Mouse (Mus musculus): Measurements from ENCODE around the gene Elof1. TPM values are rescaled to one million over a fixed set of nuclear protein-coding genes. Genes with fewer than 3 reads are reported as not detected.

Elof1 gene
- polyA plus RNA-seq, 1 experiment from 2014 or later: 119 TPM

DNA sequence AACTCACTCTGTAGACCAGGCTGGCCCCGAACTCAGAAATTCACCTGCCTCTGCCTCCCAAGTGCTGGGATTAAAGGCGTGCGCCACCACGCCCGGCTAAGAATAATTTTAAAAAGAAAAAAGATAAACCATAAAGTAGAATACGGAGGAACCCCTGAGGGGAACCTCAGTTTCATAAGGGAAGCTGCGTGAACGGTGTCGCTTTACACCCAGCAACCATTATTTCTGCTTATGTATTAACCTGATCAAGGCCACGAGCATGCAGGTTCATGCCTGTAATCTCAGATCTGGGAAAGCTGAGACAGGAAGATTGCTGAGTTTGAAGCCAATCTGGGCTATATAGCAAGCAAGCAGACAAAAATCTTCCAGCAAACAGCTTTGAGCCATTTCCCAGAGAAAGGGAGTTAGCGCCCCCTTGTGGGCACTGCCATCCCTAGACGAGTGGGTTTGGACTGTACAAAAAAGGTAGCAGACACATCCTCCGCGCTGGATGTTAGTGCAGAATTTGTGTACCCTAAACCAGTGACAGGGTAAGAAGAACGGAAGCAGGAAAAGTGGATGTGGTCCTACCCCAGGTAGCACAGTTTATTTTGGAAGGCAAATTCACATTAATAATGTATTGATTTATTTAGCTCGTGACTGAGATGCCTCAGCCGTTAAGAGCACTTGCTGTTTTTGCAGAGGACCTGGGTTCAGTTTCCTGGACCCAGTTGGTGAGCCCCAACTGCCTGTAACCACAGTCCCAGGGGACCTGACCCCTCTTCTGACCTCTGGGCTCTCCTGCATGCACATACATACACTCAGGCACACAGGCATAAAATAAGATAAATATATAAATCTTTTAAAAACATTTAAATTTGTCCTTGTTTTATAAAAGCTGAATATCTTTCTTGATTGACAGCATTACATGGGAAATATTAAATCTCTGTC lies 26.4 kb upstream of the Elof1 start:
- Histone ChIP-seq H3K9me3 (ENCODE audit: control insufficient read depth, low read length) (no peaks in the 10 kb centered on the region), H3K4me1 (replicated peaks; ENCODE audit: control insufficient read depth, insufficient read depth) (no peaks in the 10 kb centered on the region), H3K27ac (replicated peaks) (no peak overlapping the region), H3K4me2 (replicated peaks; ENCODE audit: low read depth) (no peak overlapping the region), H3K9ac (ENCODE audit: low read length) (no peak overlapping the region), H3K36me3 (ENCODE audit: control insufficient read depth, insufficient read depth, low read length) (no peaks in the 10 kb centered on the region), H3K4me3 (ENCODE audit: low read depth, low read length) (no peak overlapping the region), H3K27me3 (ENCODE audit: control insufficient read depth, insufficient read depth, low read length) (no peaks in the 10 kb centered on the region)
- ATAC-seq (ENCODE audit: low FRiP score, low TSS enrichment): peak; percentile 72
- peak; percentile 88 for DNase-seq (ENCODE audit: low spot score)
- 49% methylated on average over 17 of the region's 17 CpGs for WGBS
- peak; percentile 98 for TF ChIP-seq CTCF (IDR thresholded peaks at IDR 0.05; ENCODE audit: low read depth)
- TF ChIP-seq EP300 (optimal IDR thresholded peaks at IDR 0.05): no peak

DNA sequence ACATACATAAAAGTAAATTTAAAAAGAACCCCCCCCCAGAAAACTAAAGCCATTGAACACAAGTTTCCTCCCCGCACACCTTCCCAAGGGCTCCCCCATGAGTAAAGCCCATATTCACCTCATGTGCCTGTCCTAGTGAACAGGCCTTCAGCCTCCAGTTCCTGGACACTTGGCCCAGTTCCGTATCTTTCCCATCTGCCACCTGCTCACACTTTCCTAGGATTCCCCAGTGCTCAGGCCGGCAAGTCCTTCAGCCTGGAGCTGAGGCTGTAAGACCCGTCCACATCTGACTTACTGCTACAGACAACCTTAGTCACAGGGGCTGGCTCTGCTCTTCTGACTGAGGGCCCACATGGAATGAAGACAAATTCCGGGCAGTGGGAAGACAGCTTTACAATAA lies 22.8 kb upstream of the Elof1 start:
- H3K36me3 ChIP-seq (ENCODE audit: control insufficient read depth, insufficient read depth, low read length): no peaks in the 10 kb centered on the region
- no peaks in the 10 kb centered on the region for H3K9me3 ChIP-seq (ENCODE audit: control insufficient read depth, low read length)
- no peak overlapping the region for H3K4me3 ChIP-seq (ENCODE audit: low read depth, low read length)
- DNase-seq (ENCODE audit: low spot score): no peak
- no peaks in the 10 kb centered on the region for H3K4me1 ChIP-seq (replicated peaks; ENCODE audit: control insufficient read depth, insufficient read depth)
- H3K9ac ChIP-seq (ENCODE audit: low read length): no peak overlapping the region
- 90% methylated on average over 5 of the region's 5 CpGs for WGBS
- no peak overlapping the region for H3K27ac ChIP-seq (replicated peaks)
- no peaks in the 10 kb centered on the region for H3K27me3 ChIP-seq (ENCODE audit: control insufficient read depth, insufficient read depth, low read length)
- ATAC-seq (ENCODE audit: low FRiP score, low TSS enrichment): no peak
- TF ChIP-seq EP300 (optimal IDR thresholded peaks at IDR 0.05) (no peak), CTCF (IDR thresholded peaks at IDR 0.05; ENCODE audit: low read depth) (no peak)
- no peak overlapping the region for H3K4me2 ChIP-seq (replicated peaks; ENCODE audit: low read depth)

DNA sequence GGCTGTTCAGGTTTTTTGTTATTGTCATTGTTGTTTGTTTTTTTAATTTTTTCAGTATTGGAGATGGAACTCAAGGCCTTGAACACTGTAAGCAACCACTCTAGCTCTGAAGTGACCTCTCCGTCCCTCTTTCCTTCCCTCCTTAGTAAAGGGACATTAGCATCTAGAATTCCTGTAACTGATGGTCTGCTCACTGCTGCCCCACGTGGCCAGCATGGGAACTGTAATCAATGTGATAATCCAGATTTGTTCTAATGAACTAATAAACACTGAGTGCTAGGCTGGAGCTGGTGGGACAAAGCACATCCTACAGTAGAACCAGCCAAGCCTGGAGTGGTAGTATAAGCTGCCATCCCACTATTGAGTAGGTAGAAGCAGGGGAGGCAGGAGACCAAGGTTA lies 21.5 kb upstream of the Elof1 start:
- H3K36me3 ChIP-seq (ENCODE audit: control insufficient read depth, insufficient read depth, low read length): no peaks in the 10 kb centered on the region
- no peaks in the 10 kb centered on the region for H3K4me1 ChIP-seq (replicated peaks; ENCODE audit: control insufficient read depth, insufficient read depth)
- H3K27me3 ChIP-seq (ENCODE audit: control insufficient read depth, insufficient read depth, low read length): no peaks in the 10 kb centered on the region
- H3K9me3 ChIP-seq (ENCODE audit: control insufficient read depth, low read length): no peaks in the 10 kb centered on the region
- peak; percentile 58 for DNase-seq (ENCODE audit: low spot score)
- no peak overlapping the region for H3K9ac ChIP-seq (ENCODE audit: low read length)
- no peak overlapping the region for H3K4me2 ChIP-seq (replicated peaks; ENCODE audit: low read depth)
- no peak for ATAC-seq (ENCODE audit: low FRiP score, low TSS enrichment)
- no peak overlapping the region for H3K4me3 ChIP-seq (ENCODE audit: low read depth, low read length)
- no peak overlapping the region for H3K27ac ChIP-seq (replicated peaks)
- 37% methylated on average over 2 of the region's 2 CpGs for WGBS
- TF ChIP-seq EP300 (optimal IDR thresholded peaks at IDR 0.05): no peak
- TF ChIP-seq CTCF (IDR thresholded peaks at IDR 0.05; ENCODE audit: low read depth): peak; percentile 91

DNA sequence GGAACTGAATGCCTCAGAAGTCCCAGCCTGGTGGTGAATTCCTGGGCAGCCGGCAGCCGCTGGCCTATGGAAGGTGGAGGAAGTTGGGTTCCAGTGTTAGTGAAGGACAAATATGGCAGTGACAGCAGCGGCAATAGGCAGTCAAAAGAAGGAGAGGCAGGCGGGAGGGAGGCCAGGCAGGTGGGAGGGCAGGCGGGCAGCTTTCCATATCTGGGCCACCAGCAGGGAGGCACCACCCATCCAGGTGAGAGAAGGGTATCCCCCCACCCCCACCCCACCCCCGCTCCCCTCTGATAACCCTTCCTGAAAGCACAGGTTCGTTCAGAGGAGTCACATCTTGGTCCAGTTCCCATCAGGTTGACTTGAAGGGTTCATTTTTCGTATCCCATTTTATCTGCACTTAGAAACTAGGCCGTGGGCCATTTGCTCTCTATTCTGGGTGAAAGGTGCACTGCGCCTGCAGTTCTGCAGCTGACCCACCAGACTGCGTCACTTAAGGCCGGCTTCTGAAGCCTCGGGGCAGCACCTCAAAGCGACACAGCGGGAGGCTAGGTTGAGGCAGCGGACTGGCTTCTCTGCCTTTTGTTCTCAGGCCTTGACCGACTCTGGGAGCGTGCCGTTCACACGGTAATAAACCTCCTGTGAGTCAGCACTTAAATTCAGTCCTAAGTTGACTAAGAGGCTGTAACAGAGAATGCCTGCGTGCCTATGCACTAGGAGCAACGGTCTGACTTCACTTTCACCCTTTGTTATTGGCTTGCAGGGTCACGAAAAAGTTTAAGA lies 20.0 kb upstream of the Elof1 start:
- no peak overlapping the region for H3K4me3 ChIP-seq (ENCODE audit: low read depth, low read length)
- WGBS: 24% methylated on average over 23 of the region's 23 CpGs
- no peak overlapping the region for H3K4me2 ChIP-seq (replicated peaks; ENCODE audit: low read depth)
- no peaks in the 10 kb centered on the region; the same call in 1 of the 2 replicates for H3K4me1 ChIP-seq (replicated peaks; ENCODE audit: control insufficient read depth, insufficient read depth)
- peak; percentile 45 for DNase-seq (ENCODE audit: low spot score)
- no peaks in the 10 kb centered on the region for H3K36me3 ChIP-seq (ENCODE audit: control insufficient read depth, insufficient read depth, low read length)
- no peak for TF ChIP-seq EP300 (optimal IDR thresholded peaks at IDR 0.05)
- no peak for TF ChIP-seq CTCF (IDR thresholded peaks at IDR 0.05; ENCODE audit: low read depth)
- 0 out of 2 replicates have a peak overlapping the region, but pooled peaks have one; percentile 9 for H3K27ac ChIP-seq (replicated peaks)
- H3K27me3 ChIP-seq (ENCODE audit: control insufficient read depth, insufficient read depth, low read length): no peaks in the 10 kb centered on the region
- ATAC-seq (ENCODE audit: low FRiP score, low TSS enrichment): peak; percentile 58
- H3K9ac ChIP-seq (ENCODE audit: low read length): no peak overlapping the region
- no peaks in the 10 kb centered on the region for H3K9me3 ChIP-seq (ENCODE audit: control insufficient read depth, low read length)

DNA sequence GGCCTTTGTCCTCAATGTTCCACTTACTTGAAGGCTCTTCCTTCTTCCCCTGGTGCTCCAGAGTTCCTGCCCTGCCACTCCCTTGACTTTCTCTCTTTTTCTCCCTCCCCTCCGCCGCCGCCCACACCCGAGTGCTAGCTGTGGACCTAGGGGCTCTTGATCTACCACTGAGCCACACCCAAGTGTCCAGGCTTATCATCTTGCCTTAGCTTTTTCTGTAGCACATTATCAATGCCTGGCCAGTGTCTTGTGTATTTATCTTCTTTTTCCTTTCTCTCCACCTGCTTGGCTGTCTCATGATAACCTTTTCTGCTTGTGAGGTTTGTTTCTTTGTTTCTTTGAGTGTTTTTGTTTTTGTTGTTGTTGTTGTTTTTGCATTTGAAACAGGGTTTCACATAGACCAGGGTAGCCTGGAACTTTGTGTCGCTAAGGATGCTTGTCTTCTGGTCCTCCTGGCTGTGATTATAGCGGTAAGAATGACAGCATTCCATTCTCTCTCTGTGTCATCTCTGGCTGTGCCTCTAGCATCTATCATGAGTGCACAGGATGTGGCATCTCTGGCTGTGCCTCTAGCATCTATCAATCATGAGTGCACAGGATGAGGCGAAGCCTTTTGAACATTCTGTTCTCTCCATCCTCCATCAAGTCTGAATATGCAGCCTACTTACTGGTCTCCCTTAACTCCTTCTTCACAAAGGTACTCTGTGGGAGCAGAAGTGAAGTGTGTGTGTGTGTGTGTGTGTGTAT lies 18.8 kb upstream of the Elof1 start, which contains the start of gene Acp5:
Acp5 (minus strand) TSS at position 68 of the 747 bp plus-strand sequence.
- no peak within 1 kb of the TSS for H3K9ac ChIP-seq (ENCODE audit: low read length)
- ATAC-seq (ENCODE audit: low FRiP score, low TSS enrichment) (no peak), DNase-seq (ENCODE audit: low spot score) (peak; percentile 28)
- H3K27ac ChIP-seq (replicated peaks): peak within 1 kb of the TSS; percentile 9; the same call in 1 of the 2 replicates
- no peaks in the 10 kb centered on the region for H3K36me3 ChIP-seq (ENCODE audit: control insufficient read depth, insufficient read depth, low read length)
- no peaks in the 10 kb centered on the region for H3K27me3 ChIP-seq (ENCODE audit: control insufficient read depth, insufficient read depth, low read length)
- WGBS: 65% methylated on average over 7 of the region's 7 CpGs
- no peaks in the 10 kb centered on the region for H3K9me3 ChIP-seq (ENCODE audit: control insufficient read depth, low read length)
- no peak within 1 kb of the TSS for H3K4me3 ChIP-seq (ENCODE audit: low read depth, low read length)
- H3K4me2 ChIP-seq (replicated peaks; ENCODE audit: low read depth): no peak within 1 kb of the TSS
- peaks cover 5% of the 10 kb centered on the region; the same call in 1 of the 2 replicates for H3K4me1 ChIP-seq (replicated peaks; ENCODE audit: control insufficient read depth, insufficient read depth)
- TF ChIP-seq EP300 (optimal IDR thresholded peaks at IDR 0.05): no peak
- no peak for TF ChIP-seq CTCF (IDR thresholded peaks at IDR 0.05; ENCODE audit: low read depth)

Measured in stomach, postnatal 0 days (tissue).